Mouse (Mus musculus) liver, embryonic 18 days (tissue): ENCODE measurements around the gene Asb2. TPM values are rescaled to one million over a fixed set of nuclear protein-coding genes. Genes with fewer than 3 reads are reported as not detected.

Experiments
- polyA plus RNA-seq: library from polyadenylated mRNA; depleted of rRNA; stranded (reverse); fragments of >200 nt; gene quantifications from 2 replicates; pipeline ENCODE4 v1.2.3, GENCODE M21; 2012; rRNA removed

Asb2 gene
- 4.3 and 5.7 TPM in 2 replicates for polyA plus RNA-seq

GRCm38 (mm10) chr12:103355746-103356414 lies at the start of gene Asb2:
Asb2 (minus strand) TSS chr12:103356001.

GRCm38 (mm10) chr12:103388505-103389347 lies 32.9 kb upstream of the Asb2 start, which contains the start of gene Otub2:
Otub2 (plus strand) TSS chr12:103388682.

GRCm38 (mm10) chr12:103310744-103311267 lies 45.0 kb downstream of the Asb2 start, which contains the start of gene Fam181a:
Fam181a (plus strand) TSS chr12:103310975.

Other genes starting within 250 kb of the Asb2 start
- 0.05 TPM in 1 of 2 replicates, not detected in the other for gene Prima1, start 113.9 kb downstream of the Asb2 start, polyA plus RNA-seq
- gene Fam181a, start 45.0 kb downstream of the Asb2 start, polyA plus RNA-seq, result not detected in 2 replicates
- 11.0 and 11.6 TPM in 2 replicates for gene Otub2, start 32.7 kb upstream of the Asb2 start, polyA plus RNA-seq
- 0.14 and 0.22 TPM in 2 replicates for gene 9330161L09Rik, start 51.8 kb upstream of the Asb2 start, polyA plus RNA-seq
- 23.8 and 25.5 TPM in 2 replicates for gene Ddx24, start 69.8 kb upstream of the Asb2 start, polyA plus RNA-seq
- 33.9 and 52.3 TPM in 2 replicates for gene Ifi27, start 78.2 kb upstream of the Asb2 start, polyA plus RNA-seq
- gene Ifi27l2a, start 87.7 kb upstream of the Asb2 start, polyA plus RNA-seq, result 26.0 and 70.7 TPM in 2 replicates
- 0.13 TPM in 1 of 2 replicates, not detected in the other for gene Ifi27l2b, start 101.2 kb upstream of the Asb2 start, polyA plus RNA-seq
- 1.2 and 1.3 TPM in 2 replicates for gene Ppp4r4, start 176.3 kb upstream of the Asb2 start, polyA plus RNA-seq